Mouse (Mus musculus) right cerebral cortex, postnatal 10 days (tissue): ENCODE measurements around the gene Fyn.
A peak's percentile ranks its signal among the peaks of the same experiment; 100 is the strongest.

Experiments
- DNase-seq, 2 experiments: peaks; one replicate each; pipeline ENCODE4 v3.0.0; 2021; ENCODE audit warnings: low spot score in 2 of 2

Fyn gene

GRCm38 (mm10) chr10:39445870-39446269 lies 77.2 kb downstream of the Fyn start:
- DNase-seq = no peak

GRCm38 (mm10) chr10:39446706-39447105 lies 78.1 kb downstream of the Fyn start:
- DNase-seq = no peak

GRCm38 (mm10) chr10:39449179-39449578 lies 80.5 kb downstream of the Fyn start:
- DNase-seq = no peak

GRCm38 (mm10) chr10:39450356-39450755 lies 81.7 kb downstream of the Fyn start:
- no peak for DNase-seq

- DNase-seq = no peak
These were observed 82.4 kb downstream of the Fyn start for GRCm38 (mm10) chr10:39451065-39451464.

GRCm38 (mm10) chr10:39451918-39452624 lies 83.4 kb downstream of the Fyn start:
- no peak for DNase-seq

- no peak for DNase-seq
These were observed 86.7 kb downstream of the Fyn start for GRCm38 (mm10) chr10:39455344-39455743.

- DNase-seq = no peak
These were observed 87.4 kb downstream of the Fyn start for GRCm38 (mm10) chr10:39455857-39456620.

- no peak for DNase-seq
These were observed 88.1 kb downstream of the Fyn start for GRCm38 (mm10) chr10:39456776-39457175.

- no peak for DNase-seq
These were observed 88.6 kb downstream of the Fyn start for GRCm38 (mm10) chr10:39457281-39457680.

GRCm38 (mm10) chr10:39458766-39459699 lies 90.4 kb downstream of the Fyn start:
- DNase-seq = no peak

- no peak for DNase-seq
These were observed 92.0 kb downstream of the Fyn start for GRCm38 (mm10) chr10:39460621-39461020.

GRCm38 (mm10) chr10:39461909-39462308 lies 93.3 kb downstream of the Fyn start:
- no peak for DNase-seq

GRCm38 (mm10) chr10:39462711-39463110 lies 94.1 kb downstream of the Fyn start:
- DNase-seq = no peak

- no peak for DNase-seq
These were observed 95.7 kb downstream of the Fyn start for GRCm38 (mm10) chr10:39464383-39464782.

- DNase-seq = peak in 1 of 2 experiments; percentile 50
These were observed 98.7 kb downstream of the Fyn start for GRCm38 (mm10) chr10:39467317-39467716.

- DNase-seq = no peak
These were observed 99.2 kb downstream of the Fyn start for GRCm38 (mm10) chr10:39467821-39468220.

- DNase-seq = no peak
These were observed 99.9 kb downstream of the Fyn start for GRCm38 (mm10) chr10:39468576-39468975.

GRCm38 (mm10) chr10:39469341-39469740 lies 100.7 kb downstream of the Fyn start:
- peak in 1 of 2 experiments; percentile 20 for DNase-seq

GRCm38 (mm10) chr10:39470321-39470720 lies 101.7 kb downstream of the Fyn start:
- peak in 1 of 2 experiments; percentile 31 for DNase-seq

- no peak for DNase-seq
These were observed 102.5 kb downstream of the Fyn start for GRCm38 (mm10) chr10:39471040-39471713.
